Mouse (Mus musculus): ENCODE results near the gene Cyp46a1. TPM values are rescaled to one million over a fixed set of nuclear protein-coding genes. Genes with fewer than 3 reads are reported as not detected.
A peak's percentile ranks its signal among the peaks of the same experiment; 100 is the strongest.

The Cyp46a1 gene
- polyA plus RNA-seq, 1 experiment = 1.6 TPM

DNA sequence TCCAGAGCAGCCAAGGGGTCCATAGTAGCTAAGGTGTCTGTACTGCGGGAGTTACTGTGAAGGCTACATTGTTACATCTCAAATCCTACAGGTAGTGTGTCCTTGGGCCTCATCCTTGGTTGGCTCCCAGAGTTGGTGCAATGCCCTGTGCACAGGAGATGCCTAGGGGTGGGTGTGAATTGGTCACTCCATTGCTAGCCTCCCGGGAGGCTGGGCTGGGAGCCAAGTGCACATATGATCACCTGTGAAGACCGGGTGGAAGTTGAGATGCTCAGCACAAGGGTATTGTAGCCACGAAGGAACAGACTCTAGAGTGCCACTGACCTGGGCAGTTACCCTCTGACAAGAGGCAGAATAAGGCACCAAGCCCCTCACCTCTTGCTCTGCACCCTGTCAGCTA lies 58.9 kb downstream of the Cyp46a1 start:
- Histone ChIP-seq H3K36me3 (ENCODE audit: control insufficient read depth, insufficient read depth) (no peaks in the 10 kb centered on the region), H3K27me3 (ENCODE audit: control insufficient read depth, insufficient read depth, insufficient read length) (no peaks in the 10 kb centered on the region), H3K4me2 (ENCODE audit: low read depth) (peak overlapping the region; percentile 79), H3ac (ENCODE audit: control insufficient read depth, insufficient read length) (no peak overlapping the region), H3K79me2 (ENCODE audit: control insufficient read depth, insufficient read depth) (no peaks in the 10 kb centered on the region), H3K4me3 (no peak overlapping the region)
- TF ChIP-seq REST (IDR thresholded peaks at IDR 0.05; ENCODE audit: insufficient read depth, insufficient read length) = no peak
- TF ChIP-seq MYOG (IDR thresholded peaks at IDR 0.05; ENCODE audit: control insufficient read depth in 1 of 3, insufficient read depth in 1 of 3, insufficient read length in 2 of 3, low read depth in 2 of 3) = no peak
- TF ChIP-seq POLR2A (IDR thresholded peaks at IDR 0.05; ENCODE audit: insufficient read length, low read depth) = no peak
- TF ChIP-seq E2F4 (IDR thresholded peaks at IDR 0.05; ENCODE audit: insufficient read depth) = no peak
- TF ChIP-seq MAX (IDR thresholded peaks at IDR 0.05; ENCODE audit: low read depth) = no peak
- no peak for TF ChIP-seq SRF (IDR thresholded peaks at IDR 0.05; ENCODE audit: control insufficient read depth, insufficient read length, low read depth)
- TF ChIP-seq TCF12 (IDR thresholded peaks at IDR 0.05; ENCODE audit: insufficient read depth, poor library complexity, severe bottlenecking) = no peak

DNA sequence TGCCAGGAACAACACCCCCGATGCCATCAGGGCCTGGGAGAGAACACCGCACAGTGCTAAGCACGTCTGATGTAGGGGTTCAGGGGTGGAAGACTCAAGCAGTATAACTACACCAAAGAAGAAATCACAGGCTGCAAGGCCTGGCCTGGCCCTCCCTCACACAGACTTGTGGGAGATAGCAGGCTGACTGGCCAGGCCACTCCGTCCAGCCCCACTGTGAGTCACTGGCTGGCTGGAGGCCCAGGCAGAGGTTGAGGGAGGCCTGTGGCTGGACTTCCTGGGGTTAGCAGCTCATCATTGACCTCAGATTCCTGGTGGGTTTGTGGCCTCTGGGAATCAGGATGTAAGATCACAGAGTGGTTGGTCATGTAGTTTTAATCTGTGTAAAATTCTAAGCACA lies 59.5 kb downstream of the Cyp46a1 start:
- no peaks in the 10 kb centered on the region for H3K79me2 ChIP-seq (ENCODE audit: control insufficient read depth, insufficient read depth)
- H3K27me3 ChIP-seq (ENCODE audit: control insufficient read depth, insufficient read depth, insufficient read length) = no peaks in the 10 kb centered on the region
- H3K4me3 ChIP-seq = no peak overlapping the region
- H3K36me3 ChIP-seq (ENCODE audit: control insufficient read depth, insufficient read depth) = no peaks in the 10 kb centered on the region
- no peak overlapping the region for H3ac ChIP-seq (ENCODE audit: control insufficient read depth, insufficient read length)
- peak overlapping the region; percentile 79 for H3K4me2 ChIP-seq (ENCODE audit: low read depth)
- TF ChIP-seq MAX (IDR thresholded peaks at IDR 0.05; ENCODE audit: low read depth) (no peak), MYOG (IDR thresholded peaks at IDR 0.05; ENCODE audit: control insufficient read depth in 1 of 3, insufficient read depth in 1 of 3, insufficient read length in 2 of 3, low read depth in 2 of 3) (peak in 1 of 3 experiments; percentile 82), TCF3 (IDR thresholded peaks at IDR 0.05; ENCODE audit: insufficient read length, low read depth) (peak; percentile 6), POLR2A (IDR thresholded peaks at IDR 0.05; ENCODE audit: insufficient read length, low read depth) (peak; percentile 34), MYOD1 (IDR thresholded peaks at IDR 0.05; ENCODE audit: control insufficient read depth in 1 of 3, insufficient read length in 2 of 3, low read depth in 2 of 3) (peak in 2 of 3 experiments; percentile 15 to 62), SRF (IDR thresholded peaks at IDR 0.05; ENCODE audit: control insufficient read depth, insufficient read length, low read depth) (no peak)

DNA sequence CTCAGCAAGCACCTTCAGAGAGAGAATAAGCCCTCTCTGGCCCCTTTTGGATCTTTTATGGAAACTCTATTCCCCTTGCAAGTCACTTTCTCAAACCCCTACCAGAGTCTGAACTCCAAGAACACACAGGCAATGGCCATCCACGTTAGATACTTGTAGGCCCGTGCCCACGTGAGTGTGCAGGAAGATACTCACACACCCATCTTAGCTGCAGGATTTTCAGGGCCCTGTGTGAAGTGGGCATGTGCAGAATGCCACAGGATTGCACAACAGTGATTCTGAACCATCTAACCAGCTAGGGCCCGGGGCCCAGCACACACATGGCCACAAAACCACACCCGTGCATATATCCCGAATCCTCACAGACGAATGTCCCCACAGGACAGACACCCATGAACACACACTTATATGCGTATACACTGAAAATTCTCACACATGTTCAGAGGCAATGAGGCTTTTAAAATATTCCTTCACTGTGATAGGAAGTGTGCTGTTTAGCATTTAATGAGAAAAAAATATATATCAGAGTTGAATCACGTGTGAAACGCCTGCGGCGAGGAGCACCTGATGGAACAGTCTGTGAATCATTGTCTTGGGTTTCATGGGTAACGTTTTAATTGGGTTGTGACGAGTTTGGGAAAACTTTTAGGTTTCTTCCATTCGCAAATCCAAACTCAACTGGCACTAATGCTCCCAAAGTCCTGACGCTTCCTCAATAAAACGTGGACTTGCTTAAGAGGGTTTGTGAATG lies 60.5 kb downstream of the Cyp46a1 start:
- Histone ChIP-seq H3K36me3 (ENCODE audit: control insufficient read depth, insufficient read depth) (no peaks in the 10 kb centered on the region), H3ac (ENCODE audit: control insufficient read depth, insufficient read length) (no peak overlapping the region), H3K27me3 (ENCODE audit: control insufficient read depth, insufficient read depth, insufficient read length) (no peaks in the 10 kb centered on the region), H3K79me2 (ENCODE audit: control insufficient read depth, insufficient read depth) (no peaks in the 10 kb centered on the region), H3K4me3 (no peak overlapping the region), H3K4me2 (ENCODE audit: low read depth) (peak overlapping the region; percentile 77)
- TF ChIP-seq USF1 (IDR thresholded peaks at IDR 0.05; ENCODE audit: low read depth) = peak; percentile 75
- no peak for TF ChIP-seq MAX (IDR thresholded peaks at IDR 0.05; ENCODE audit: low read depth)
- TF ChIP-seq CEBPB (IDR thresholded peaks at IDR 0.05; ENCODE audit: insufficient read depth, poor library complexity, severe bottlenecking) = peak; percentile 97

DNA sequence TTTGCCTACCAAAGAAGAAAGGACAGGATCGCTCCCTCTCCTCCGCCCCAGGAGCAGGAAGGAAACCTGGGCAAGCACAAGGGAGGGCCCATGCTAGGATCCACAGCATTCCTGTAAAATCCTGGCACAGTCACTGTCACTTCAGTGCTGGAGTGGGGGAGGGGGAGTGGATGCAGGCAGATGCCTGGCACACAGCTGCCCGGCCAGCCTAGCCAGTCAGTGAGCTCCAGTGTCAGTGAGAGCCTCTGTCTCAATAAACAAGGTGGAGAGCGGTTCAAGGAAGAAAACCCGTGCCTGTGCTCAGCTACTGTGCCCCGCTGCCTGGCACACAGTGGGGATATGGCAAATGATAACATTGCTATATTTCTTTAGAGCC lies 61.1 kb downstream of the Cyp46a1 start:
- H3K27me3 ChIP-seq (ENCODE audit: control insufficient read depth, insufficient read depth, insufficient read length) = no peaks in the 10 kb centered on the region
- no peaks in the 10 kb centered on the region for H3K79me2 ChIP-seq (ENCODE audit: control insufficient read depth, insufficient read depth)
- no peaks in the 10 kb centered on the region for H3K36me3 ChIP-seq (ENCODE audit: control insufficient read depth, insufficient read depth)
- TF ChIP-seq MYOG (IDR thresholded peaks at IDR 0.05; ENCODE audit: control insufficient read depth in 1 of 3, insufficient read depth in 1 of 3, insufficient read length in 2 of 3, low read depth in 2 of 3) (peak in 2 of 3 experiments; percentile 19 to 61), POLR2AphosphoS2 (IDR thresholded peaks at IDR 0.05; ENCODE audit: insufficient read length, low read depth) (no peak), CEBPB (IDR thresholded peaks at IDR 0.05; ENCODE audit: insufficient read depth, poor library complexity, severe bottlenecking) (no peak), SRF (IDR thresholded peaks at IDR 0.05; ENCODE audit: control insufficient read depth, insufficient read length, low read depth) (no peak), MYOD1 (IDR thresholded peaks at IDR 0.05; ENCODE audit: control insufficient read depth in 1 of 3, insufficient read length in 2 of 3, low read depth in 2 of 3) (peak in 2 of 3 experiments; percentile 28 to 64), POLR2A (IDR thresholded peaks at IDR 0.05; ENCODE audit: insufficient read length, low read depth) (peak; percentile 10)
- H3K4me2 ChIP-seq (ENCODE audit: low read depth) = peak overlapping the region; percentile 77
- H3ac ChIP-seq (ENCODE audit: control insufficient read depth, insufficient read length) = no peak overlapping the region
- no peak overlapping the region for H3K4me3 ChIP-seq

DNA sequence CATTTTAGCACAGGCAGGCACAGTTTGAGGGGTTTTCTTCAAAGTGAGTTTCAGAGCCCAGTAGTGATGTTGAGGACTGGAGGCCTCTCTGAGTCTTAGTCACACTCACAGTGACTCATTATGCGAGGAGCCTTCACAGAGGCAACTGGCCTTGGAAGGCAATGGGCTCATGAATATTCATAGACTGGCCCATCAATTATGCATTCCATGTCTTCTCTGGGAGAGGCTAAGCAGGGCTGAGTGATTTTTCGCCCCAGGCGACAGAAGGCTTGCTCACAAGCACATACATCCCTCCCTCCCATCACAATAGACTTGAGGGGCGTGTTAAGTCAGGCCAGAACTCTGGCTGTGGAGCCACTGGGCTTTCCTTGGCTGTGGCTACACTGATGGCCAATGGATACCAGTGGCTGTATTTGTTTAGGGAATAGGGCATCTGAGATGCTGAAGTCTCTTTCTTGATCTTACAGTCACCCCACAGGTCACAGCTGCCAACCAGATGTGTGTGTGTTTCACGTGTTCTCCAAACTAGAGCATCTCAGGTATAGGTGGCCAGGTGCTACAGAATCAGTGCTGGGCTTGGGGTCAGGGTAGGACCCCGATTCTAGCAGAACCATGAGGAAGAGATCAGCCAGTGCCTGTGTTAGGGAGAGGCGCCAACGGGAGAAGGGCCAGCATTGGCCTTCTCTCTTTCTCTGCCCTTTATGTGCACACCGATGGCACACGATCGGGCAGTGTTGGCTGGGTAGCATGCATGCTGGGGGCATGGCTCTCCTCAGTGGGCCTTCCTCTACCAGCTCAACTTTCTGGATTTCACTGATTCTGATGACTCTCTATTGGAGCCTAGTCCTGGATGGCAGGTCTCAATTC lies 62.1 kb downstream of the Cyp46a1 start:
- Histone ChIP-seq H3K27me3 (ENCODE audit: control insufficient read depth, insufficient read depth, insufficient read length) (no peaks in the 10 kb centered on the region), H3ac (ENCODE audit: control insufficient read depth, insufficient read length) (no peak overlapping the region), H3K36me3 (ENCODE audit: control insufficient read depth, insufficient read depth) (no peaks in the 10 kb centered on the region), H3K79me2 (ENCODE audit: control insufficient read depth, insufficient read depth) (no peaks in the 10 kb centered on the region), H3K4me2 (ENCODE audit: low read depth) (peak overlapping the region; percentile 44), H3K4me3 (no peak overlapping the region)
- TF ChIP-seq TCF12 (IDR thresholded peaks at IDR 0.05; ENCODE audit: insufficient read depth, poor library complexity, severe bottlenecking) = no peak
- TF ChIP-seq POLR2AphosphoS2 (IDR thresholded peaks at IDR 0.05; ENCODE audit: insufficient read length, low read depth) = no peak

Measured in myocyte (in vitro differentiated cells).